10 mouse cellular contexts compared by ENCODE assay signal in genomic region chr6:50354688-50355660, GRCm38 (mm10).
A peak's percentile ranks its signal among the peaks of the same experiment; 100 is the strongest.
DNase-seq lines count a peak whose midpoint lies in the region; ATAC-seq and TF ChIP-seq lines count a peak whose summit lies in the region.
"Had no signal": no experiment of that assay in that cellular context is flagged by ENCODE, and none has a peak within 500 bp of the region (broad histone marks: within the 10 kb centered on the region; RNA-seq: fewer than 3 reads in every experiment).

No protein-coding gene starts in this region.

- DNase-seq in layer of hippocampus, adult 2 months (ENCODE audit: low spot score in 2 of 2): no peak
- DNase-seq in layer of hippocampus, postnatal 36 days: no peak
- peak; percentile 45 for DNase-seq in forebrain, embryonic 14.5 days (ENCODE audit: low spot score)
- DNase-seq in kidney, adult 9 months: peak; percentile 54
- DNase-seq in cerebellum, adult 2 months: no peak
- no peak for DNase-seq in T-cell, adult 2 months (ENCODE audit: low spot score)
- DNase-seq in left cerebral cortex, postnatal 36 days (ENCODE audit: low spot score in 2 of 2): no peak

- no peak overlapping the region for H3K9ac ChIP-seq in forebrain, embryonic 14.5 days (ENCODE audit: low read length)
- H3K9ac ChIP-seq: neural tube, embryonic 13.5 days had no signal

- H3K36me3 ChIP-seq in forebrain, embryonic 14.5 days (ENCODE audit: control insufficient read depth, insufficient read depth, low read length): no peaks in the 10 kb centered on the region
- H3K36me3 ChIP-seq: G1E; neural tube, embryonic 13.5 days had no signal

- peak overlapping the region; percentile 36; the same call in 1 of the 2 replicates for H3K27ac ChIP-seq in layer of hippocampus, adult 2 months
- peak overlapping the region; percentile 9; the same call in 1 of the 2 replicates for H3K27ac ChIP-seq in forebrain, embryonic 14.5 days (ENCODE audit: low read depth, low read length)
- H3K27ac ChIP-seq in cerebellum, adult 2 months (ENCODE audit: insufficient read depth, low read length): no peak overlapping the region
- H3K27ac ChIP-seq: neural tube, embryonic 13.5 days had no signal

- TF ChIP-seq POLR2A in cerebellum, adult 2 months (IDR thresholded peaks at IDR 0.05; ENCODE audit: borderline replicate concordance, insufficient read depth, low read length): no peak

- no peak overlapping the region for H3K4me2 ChIP-seq in forebrain, embryonic 14.5 days (ENCODE audit: low read length)
- H3K4me2 ChIP-seq: neural tube, embryonic 13.5 days had no signal

- peaks cover 8% of the 10 kb centered on the region for H3K4me1 ChIP-seq in forebrain, embryonic 14.5 days (ENCODE audit: control insufficient read depth, insufficient read depth, low read length)
- H3K4me1 ChIP-seq in cerebellum, adult 2 months (ENCODE audit: control insufficient read depth, insufficient read depth, low read length): no peaks in the 10 kb centered on the region

- no peak for ATAC-seq in forebrain, embryonic 14.5 days
- ATAC-seq in megakaryocyte progenitor cell, adult 5-6 weeks (replicated peaks; ENCODE audit: poor library complexity): peak; percentile 57

- no peaks in the 10 kb centered on the region for H3K9me3 ChIP-seq in forebrain, embryonic 14.5 days (replicated peaks; ENCODE audit: control insufficient read depth, low read length)
- H3K9me3 ChIP-seq: G1E; neural tube, embryonic 13.5 days had no signal

- TF ChIP-seq CTCF in layer of hippocampus, adult 2 months (conservative IDR thresholded peaks at IDR 0.05): no peak
- no peak for TF ChIP-seq CTCF in cerebellum, adult 2 months (IDR thresholded peaks at IDR 0.05; ENCODE audit: borderline replicate concordance, insufficient read depth, low read depth, low read length)

- no peaks in the 10 kb centered on the region for H3K27me3 ChIP-seq in forebrain, embryonic 14.5 days (replicated peaks; ENCODE audit: control insufficient read depth, insufficient read depth, low read length)
- H3K27me3 ChIP-seq in cerebellum, adult 2 months (ENCODE audit: control insufficient read depth, insufficient read depth, low read length): no peaks in the 10 kb centered on the region
- H3K27me3 ChIP-seq: neural tube, embryonic 13.5 days had no signal

- H3K4me3 ChIP-seq in layer of hippocampus, adult 2 months: no peak overlapping the region
- H3K4me3 ChIP-seq in forebrain, embryonic 14.5 days (ENCODE audit: low read depth, low read length): no peak overlapping the region
- H3K4me3 ChIP-seq in cerebellum, adult 2 months (replicated peaks; ENCODE audit: insufficient read depth, low read depth, low read length): no peak overlapping the region
- H3K4me3 ChIP-seq: neural tube, embryonic 13.5 days had no signal

- intact Hi-C loops in left cerebral cortex, postnatal 36 days (cut with DNase I): loop anchor here (5.0 kb wide), 1 partner anchor 33 kb away; no protein-coding TSS in a partner anchor

- 47% methylated on average over 20 of the region's 20 CpGs for WGBS in forebrain, embryonic 14.5 days
- WGBS in cerebellum, adult 2 months: 81% methylated on average over 20 of the region's 20 CpGs

Comparison
In these comparisons a context has a peak if more than half of its experiments do, and no peak if none do; other contexts are left out.
1. DNase-seq: peak in forebrain, embryonic 14.5 days (single experiment) and kidney, adult 9 months (single experiment); none in layer of hippocampus, adult 2 months (0 of 2), layer of hippocampus, postnatal 36 days (0 of 2), cerebellum, adult 2 months (0 of 2), T-cell, adult 2 months (single experiment) and left cerebral cortex, postnatal 36 days (0 of 2).